Mouse (Mus musculus) myocyte (in vitro differentiated cells): Measurements from ENCODE around the gene Zfp59.

ENCODE experiments used
- CEBPB ChIP-seq: IDR thresholded peaks from 2 replicates; pipeline ENCODE4 v1.6.1; 2011; ENCODE audit warnings: mild to moderate bottlenecking, moderate library complexity; ENCODE audit not compliant: poor library complexity, insufficient read depth, severe bottlenecking
- E2F4 ChIP-seq: IDR thresholded peaks from one replicate; pipeline ENCODE4 v1.6.1; 2011; ENCODE audit warnings: mild to moderate bottlenecking, control low read depth, moderate library complexity; ENCODE audit not compliant: insufficient read depth
- MAX ChIP-seq: IDR thresholded peaks from one replicate; pipeline ENCODE4 v1.6.1; 2011; ENCODE audit warnings: low read depth, mild to moderate bottlenecking, control low read depth
- MYOG ChIP-seq, 3 experiments: IDR thresholded peaks; one replicate each; pipeline ENCODE4 v1.6.1; 2011; ENCODE audit warnings: control low read depth in 2 of 3, low read depth in 2 of 3, mild to moderate bottlenecking in 2 of 3; ENCODE audit not compliant: insufficient read length in 2 of 3, control insufficient read depth in 1 of 3, insufficient read depth in 1 of 3
- POLR2A ChIP-seq: IDR thresholded peaks from one replicate; pipeline ENCODE4 v1.6.1; 2011; ENCODE audit warnings: low read depth, mild to moderate bottlenecking, control low read depth, moderate library complexity; ENCODE audit not compliant: insufficient read length
- POLR2AphosphoS2 ChIP-seq: IDR thresholded peaks from one replicate; pipeline ENCODE4 v1.6.1; 2011; ENCODE audit warnings: low read depth, control low read depth; ENCODE audit not compliant: insufficient read length
- REST ChIP-seq: IDR thresholded peaks from one replicate; pipeline ENCODE4 v1.6.1; 2011; ENCODE audit warnings: mild to moderate bottlenecking, control low read depth, moderate library complexity; ENCODE audit not compliant: insufficient read depth, insufficient read length
- TCF12 ChIP-seq: IDR thresholded peaks from one replicate; pipeline ENCODE4 v1.6.1; 2011; ENCODE audit warnings: mild to moderate bottlenecking, control low read depth; ENCODE audit not compliant: poor library complexity, insufficient read depth, severe bottlenecking
- TCF3 ChIP-seq: IDR thresholded peaks from one replicate; pipeline ENCODE4 v1.6.1; 2011; ENCODE audit warnings: low read depth, control low read depth; ENCODE audit not compliant: insufficient read length
- USF1 ChIP-seq: IDR thresholded peaks from one replicate; pipeline ENCODE4 v1.6.1; 2011; ENCODE audit warnings: low read depth, mild to moderate bottlenecking, control low read depth, moderate library complexity

- TF ChIP-seq MAX (no peak), USF1 (no peak), E2F4 (no peak), REST (no peak), MYOG (IDR thresholded peaks at IDR 0.05; ENCODE audit: control insufficient read depth in 1 of 3, insufficient read depth in 1 of 3, insufficient read length in 2 of 3, low read depth in 2 of 3) (no peak), TCF12 (no peak), POLR2AphosphoS2 (no peak), POLR2A (no peak), TCF3 (no peak), CEBPB (no peak)
Measured at GRCm38 (mm10) chr7:27802986-27803385, 35.4 kb upstream of the Zfp59 start.
